In genomic region chr13:101693967-101694495, GRCm38 (mm10) we compare ENCODE assay signal across 7 mouse cellular contexts.
DNase-seq lines count a peak whose midpoint lies in the region; ATAC-seq and TF ChIP-seq lines count a peak whose summit lies in the region.

No protein-coding gene starts in this region.

- peak; percentile 58 for ATAC-seq in limb, embryonic 12.5 days (ENCODE audit: insufficient number of reproducible peaks, insufficient read depth, low FRiP score, low TSS enrichment, low read depth)
- ATAC-seq in midbrain, embryonic 15.5 days (replicated peaks) = peak; percentile 51

- H3K27me3 ChIP-seq in kidney, adult 2 months (replicated peaks; ENCODE audit: control insufficient read depth, insufficient read depth, low read length) = no peaks in the 10 kb centered on the region
- peaks cover 16% of the 10 kb centered on the region for H3K27me3 ChIP-seq in limb, embryonic 12.5 days
- no peaks in the 10 kb centered on the region for H3K27me3 ChIP-seq in midbrain, embryonic 15.5 days (replicated peaks)
- no peaks in the 10 kb centered on the region for H3K27me3 ChIP-seq in spleen, adult 2 months (ENCODE audit: control insufficient read depth, insufficient read depth, low read length)

- H3K4me2 ChIP-seq in limb, embryonic 12.5 days = peak overlapping the region; percentile 97
- H3K4me2 ChIP-seq in midbrain, embryonic 15.5 days = peak overlapping the region; percentile 95

- H3K4me1 ChIP-seq in kidney, adult 2 months (ENCODE audit: control insufficient read depth, insufficient read depth, low read length) = peaks cover 29% of the 10 kb centered on the region; the same call in 1 of the 2 replicates
- peaks cover 41% of the 10 kb centered on the region for H3K4me1 ChIP-seq in limb, embryonic 12.5 days (replicated peaks)
- H3K4me1 ChIP-seq in midbrain, embryonic 15.5 days = peaks cover 46% of the 10 kb centered on the region
- H3K4me1 ChIP-seq in spleen, adult 2 months (ENCODE audit: control insufficient read depth, insufficient read depth, insufficient read length) = peaks cover 16% of the 10 kb centered on the region; the same call in 1 of the 2 replicates

- DNase-seq in adrenal gland, adult 8-10 months = peak; percentile 51
- peak; percentile 64 for DNase-seq in embryo, embryonic 9.5 days (ENCODE audit: extremely low spot score)
- peak; percentile 63 to 70 for DNase-seq in heart, adult 18-20 months
- peak; percentile 76 for DNase-seq in kidney, adult 2 months
- DNase-seq in spleen, adult 2 months (ENCODE audit: low read depth in 1 of 2, low spot score in 2 of 2) = peak; percentile 44 to 50

- H3K36me3 ChIP-seq in kidney, adult 2 months (ENCODE audit: control insufficient read depth, insufficient read depth, low read length) = no peaks in the 10 kb centered on the region
- peaks cover 2% of the 10 kb centered on the region; the same call in 1 of the 2 replicates for H3K36me3 ChIP-seq in limb, embryonic 12.5 days
- H3K36me3 ChIP-seq in midbrain, embryonic 15.5 days (replicated peaks) = no peaks in the 10 kb centered on the region
- peaks cover 6% of the 10 kb centered on the region for H3K36me3 ChIP-seq in spleen, adult 2 months (ENCODE audit: control insufficient read depth, insufficient read depth, low read length)

- H3K27ac ChIP-seq in kidney, adult 2 months (ENCODE audit: insufficient read depth, low read depth, low read length) = peak overlapping the region; percentile 42
- H3K27ac ChIP-seq in limb, embryonic 12.5 days = peak overlapping the region; percentile 35; the same call in 1 of the 2 replicates
- H3K27ac ChIP-seq in midbrain, embryonic 15.5 days = peak overlapping the region; percentile 32
- H3K27ac ChIP-seq in spleen, adult 2 months (ENCODE audit: insufficient read depth, low read length) = peak overlapping the region; percentile 72

- H3K9ac ChIP-seq in limb, embryonic 12.5 days (replicated peaks) = peak overlapping the region; percentile 76
- peak overlapping the region; percentile 69 for H3K9ac ChIP-seq in midbrain, embryonic 15.5 days

- TF ChIP-seq CTCF in kidney, adult 2 months (conservative IDR thresholded peaks at IDR 0.05; ENCODE audit: insufficient read depth, insufficient read length, low read depth, low read length) = peak; percentile 35
- 0 out of 2 replicates have a peak, but pooled peaks have one; percentile 11 for TF ChIP-seq CTCF in spleen, adult 2 months (IDR thresholded peaks at IDR 0.05; ENCODE audit: extremely low read depth, insufficient read depth, insufficient read length, insufficient replicate concordance)

- TF ChIP-seq POLR2A in kidney, adult 2 months (IDR thresholded peaks at IDR 0.05; ENCODE audit: low read depth, low read length) = no peak
- TF ChIP-seq POLR2A in spleen, adult 2 months (IDR thresholded peaks at IDR 0.05; ENCODE audit: low read depth, low read length) = no peak

- peak overlapping the region; percentile 61 for H3K4me3 ChIP-seq in kidney, adult 2 months (ENCODE audit: insufficient read depth, low read depth, low read length)
- H3K4me3 ChIP-seq in limb, embryonic 12.5 days (replicated peaks) = peak overlapping the region; percentile 59
- peak overlapping the region; percentile 55 for H3K4me3 ChIP-seq in midbrain, embryonic 15.5 days
- H3K4me3 ChIP-seq in spleen, adult 2 months (ENCODE audit: extremely low read depth, insufficient read depth, insufficient read length) = peak overlapping the region; percentile 65

- 4% methylated on average over 12 of the region's 12 CpGs for whole genome bisulfite sequencing in kidney, adult 2 months
- WGBS in limb, embryonic 12.5 days = 0% methylated on average over 12 of the region's 12 CpGs
- 0% methylated on average over 12 of the region's 12 CpGs for WGBS in midbrain, embryonic 15.5 days
- 0% methylated on average over 12 of the region's 12 CpGs for WGBS in spleen, adult 2 months

- H3K9me3 ChIP-seq in limb, embryonic 12.5 days = no peaks in the 10 kb centered on the region
- H3K9me3 ChIP-seq in midbrain, embryonic 15.5 days = no peaks in the 10 kb centered on the region

Comparison
In these comparisons a context has a peak if more than half of its experiments do, and no peak if none do; other contexts are left out.
1. Peak in every context shown above with its lines: DNase-seq, ATAC-seq, H3K4me3 ChIP-seq and H3K27ac ChIP-seq.